Mouse (Mus musculus) olfactory bulb, adult 2 months (tissue): ENCODE results near the gene Grm7.

ENCODE experiments used
- CTCF ChIP-seq: fragments of 200-500 bp; IDR thresholded peaks from 2 replicates; pipeline ENCODE4 v1.5.1; 2012; ENCODE audit warnings: low read depth, mild to moderate bottlenecking, low read length, moderate library complexity; ENCODE audit not compliant: insufficient read depth
- POLR2A ChIP-seq: fragments of 200-500 bp; IDR thresholded peaks from 2 replicates; pipeline ENCODE4 v1.6.1; 2012; ENCODE audit warnings: mild to moderate bottlenecking, low read depth, low read length, moderate library complexity; ENCODE audit not compliant: insufficient read depth

GRCm38 (mm10) chr6:110807481-110807880 lies 162.1 kb downstream of the Grm7 start:
- TF ChIP-seq CTCF (no peak), POLR2A (no peak)
